Mouse (Mus musculus): Measurements from ENCODE around the gene Acot8. TPM values are rescaled to one million over a fixed set of nuclear protein-coding genes. Genes with fewer than 3 reads are reported as not detected.

Acot8 gene
- polyA plus RNA-seq, 1 experiment from 2014 or later = 16.8 TPM

GRCm38 (mm10) chr2:164791841-164792261 is 12.8 kb downstream of the Acot8 start:
- no peaks in the 10 kb centered on the region for H3K27me3 ChIP-seq
- H3K27ac ChIP-seq = no peak overlapping the region
- ATAC-seq (ENCODE audit: insufficient number of reproducible peaks, insufficient read depth, low FRiP score, low TSS enrichment) = no peak
- no peaks in the 10 kb centered on the region for H3K9me3 ChIP-seq
- no peak overlapping the region for H3K4me3 ChIP-seq
- 95% methylated on average over 18 of the region's 18 CpGs for WGBS
- no peak overlapping the region for H3K4me2 ChIP-seq (replicated peaks)
- peaks cover 4% of the 10 kb centered on the region; the same call in 1 of the 2 replicates for H3K4me1 ChIP-seq
- H3K9ac ChIP-seq = no peak overlapping the region
- peaks cover 44% of the 10 kb centered on the region for H3K36me3 ChIP-seq

- Histone ChIP-seq H3K36me3 (peaks cover 35% of the 10 kb centered on the region), H3K27me3 (no peaks in the 10 kb centered on the region), H3K4me2 (replicated peaks) (no peak overlapping the region), H3K27ac (no peak overlapping the region), H3K9me3 (no peaks in the 10 kb centered on the region), H3K4me1 (peaks cover 8% of the 10 kb centered on the region; the same call in 1 of the 2 replicates), H3K9ac (no peak overlapping the region), H3K4me3 (no peak overlapping the region)
- WGBS = 79% methylated on average over 4 of the region's 4 CpGs
- no peak for ATAC-seq (ENCODE audit: insufficient number of reproducible peaks, insufficient read depth, low FRiP score, low TSS enrichment)
Measured at GRCm38 (mm10) chr2:164790451-164790850, 14.2 kb downstream of the Acot8 start.

- Histone ChIP-seq H3K9ac (no peak overlapping the region), H3K27me3 (no peaks in the 10 kb centered on the region), H3K4me2 (replicated peaks) (no peak overlapping the region), H3K4me3 (no peak overlapping the region), H3K36me3 (peaks cover 25% of the 10 kb centered on the region), H3K27ac (no peak overlapping the region), H3K4me1 (peaks cover 15% of the 10 kb centered on the region; the same call in 1 of the 2 replicates), H3K9me3 (no peaks in the 10 kb centered on the region)
- WGBS = 52% methylated on average over 4 of the region's 4 CpGs
- ATAC-seq (ENCODE audit: insufficient number of reproducible peaks, insufficient read depth, low FRiP score, low TSS enrichment) = no peak
Measured at GRCm38 (mm10) chr2:164788411-164788810, 16.3 kb downstream of the Acot8 start.

GRCm38 (mm10) chr2:164787779-164788178 is 16.9 kb downstream of the Acot8 start:
- Histone ChIP-seq H3K27me3 (no peaks in the 10 kb centered on the region), H3K27ac (no peak overlapping the region), H3K4me2 (replicated peaks) (no peak overlapping the region), H3K36me3 (peaks cover 25% of the 10 kb centered on the region), H3K4me3 (no peak overlapping the region), H3K4me1 (peaks cover 15% of the 10 kb centered on the region; the same call in 1 of the 2 replicates), H3K9ac (no peak overlapping the region), H3K9me3 (no peaks in the 10 kb centered on the region)
- ATAC-seq (ENCODE audit: insufficient number of reproducible peaks, insufficient read depth, low FRiP score, low TSS enrichment) = no peak
- WGBS = 75% methylated on average over 10 of the region's 10 CpGs

- WGBS = 79% methylated on average over 3 of the region's 3 CpGs
- Histone ChIP-seq H3K4me1 (peaks cover 15% of the 10 kb centered on the region; the same call in 1 of the 2 replicates), H3K36me3 (peaks cover 18% of the 10 kb centered on the region), H3K9me3 (no peaks in the 10 kb centered on the region), H3K4me3 (peak overlapping the region; percentile 57), H3K27ac (no peak overlapping the region), H3K9ac (no peak overlapping the region; the same call in 1 of the 2 replicates), H3K4me2 (replicated peaks) (peak overlapping the region; percentile 64), H3K27me3 (no peaks in the 10 kb centered on the region)
- no peak for ATAC-seq (ENCODE audit: insufficient number of reproducible peaks, insufficient read depth, low FRiP score, low TSS enrichment)
Measured at GRCm38 (mm10) chr2:164787032-164787431, 17.6 kb downstream of the Acot8 start.

GRCm38 (mm10) chr2:164786388-164786885 is 18.2 kb downstream of the Acot8 start:
- Histone ChIP-seq H3K27me3 (no peaks in the 10 kb centered on the region), H3K9ac (peak overlapping the region; percentile 78), H3K4me3 (peak overlapping the region; percentile 57), H3K9me3 (no peaks in the 10 kb centered on the region), H3K27ac (peak overlapping the region; percentile 67), H3K4me2 (replicated peaks) (peak overlapping the region; percentile 64), H3K36me3 (peaks cover 12% of the 10 kb centered on the region; the same call in 1 of the 2 replicates), H3K4me1 (peaks cover 15% of the 10 kb centered on the region; the same call in 1 of the 2 replicates)
- WGBS = 9% methylated on average over 15 of the region's 15 CpGs
- no peak for ATAC-seq (ENCODE audit: insufficient number of reproducible peaks, insufficient read depth, low FRiP score, low TSS enrichment)

- Histone ChIP-seq H3K27me3 (no peaks in the 10 kb centered on the region), H3K4me1 (peaks cover 15% of the 10 kb centered on the region; the same call in 1 of the 2 replicates), H3K9me3 (no peaks in the 10 kb centered on the region), H3K4me2 (replicated peaks) (peak within 1 kb of the TSS; percentile 64), H3K4me3 (peak within 1 kb of the TSS; percentile 57), H3K36me3 (0 out of 2 replicates have a peak, but pooled peaks cover 5% of the 10 kb centered on the region), H3K27ac (peak within 1 kb of the TSS; percentile 67), H3K9ac (peak within 1 kb of the TSS; percentile 78)
- ATAC-seq (ENCODE audit: insufficient number of reproducible peaks, insufficient read depth, low FRiP score, low TSS enrichment) = peak; percentile 91
- under 1% methylated on average over 80 of the region's 89 CpGs for WGBS
Measured at GRCm38 (mm10) chr2:164785481-164786387, 18.9 kb downstream of the Acot8 start, which contains the start of gene Snx21. Gene Snx21 (plus strand): TSS chr2:164785823.

- Histone ChIP-seq H3K9ac (peak overlapping the region; percentile 78), H3K36me3 (0 out of 2 replicates have a peak, but pooled peaks cover 4% of the 10 kb centered on the region), H3K27ac (peak overlapping the region; percentile 67), H3K27me3 (no peaks in the 10 kb centered on the region), H3K9me3 (no peaks in the 10 kb centered on the region), H3K4me1 (peaks cover 15% of the 10 kb centered on the region; the same call in 1 of the 2 replicates), H3K4me3 (peak overlapping the region; percentile 57), H3K4me2 (replicated peaks) (peak overlapping the region; percentile 64)
- no peak for ATAC-seq (ENCODE audit: insufficient number of reproducible peaks, insufficient read depth, low FRiP score, low TSS enrichment)
- 16% methylated on average over 7 of the region's 7 CpGs for WGBS
Measured at GRCm38 (mm10) chr2:164784869-164785420, 19.7 kb downstream of the Acot8 start.

GRCm38 (mm10) chr2:164783926-164784581 is 20.6 kb downstream of the Acot8 start:
- peak overlapping the region; percentile 64; the same call in 1 of the 2 replicates for H3K4me2 ChIP-seq (replicated peaks)
- H3K36me3 ChIP-seq = 0 out of 2 replicates have a peak, but pooled peaks cover 4% of the 10 kb centered on the region
- no peak overlapping the region for H3K27ac ChIP-seq
- H3K9ac ChIP-seq = no peak overlapping the region
- H3K9me3 ChIP-seq = no peaks in the 10 kb centered on the region
- H3K27me3 ChIP-seq = no peaks in the 10 kb centered on the region
- peaks cover 15% of the 10 kb centered on the region; the same call in 1 of the 2 replicates for H3K4me1 ChIP-seq
- H3K4me3 ChIP-seq = no peak overlapping the region
- WGBS = 71% methylated on average over 7 of the region's 7 CpGs
- ATAC-seq (ENCODE audit: insufficient number of reproducible peaks, insufficient read depth, low FRiP score, low TSS enrichment) = no peak

- Histone ChIP-seq H3K4me1 (peaks cover 12% of the 10 kb centered on the region; the same call in 1 of the 2 replicates), H3K27ac (no peak overlapping the region), H3K9ac (no peak overlapping the region), H3K9me3 (no peaks in the 10 kb centered on the region), H3K4me2 (replicated peaks) (no peak overlapping the region), H3K36me3 (no peaks in the 10 kb centered on the region), H3K27me3 (0 out of 2 replicates have a peak, but pooled peaks cover 2% of the 10 kb centered on the region), H3K4me3 (no peak overlapping the region)
- ATAC-seq (ENCODE audit: insufficient number of reproducible peaks, insufficient read depth, low FRiP score, low TSS enrichment) = no peak
- WGBS = 63% methylated on average over 4 of the region's 4 CpGs
Measured at GRCm38 (mm10) chr2:164781876-164782275, 22.8 kb downstream of the Acot8 start.
